Mouse (Mus musculus) MEL (cell line): Measurements from ENCODE around the gene Olfr12. TPM values are rescaled to one million over a fixed set of nuclear protein-coding genes. Genes with fewer than 3 reads are reported as not detected.

Experiments used
- DNase-seq: peaks from one replicate; pipeline ENCODE4 v3.0.0; 2011; ENCODE audit warnings: low read depth, low spot score
- H3K27ac ChIP-seq: 2 replicates; pipeline ENCODE4 v1.5.1; 2012; ENCODE audit warnings: low read depth, mild to moderate bottlenecking, control low read depth, low read length, moderate library complexity; ENCODE audit not compliant: control insufficient read depth
- H3K27me3 ChIP-seq, 2 experiments: fragments of 150-350 bp in 1 of 2; sonication (generic) in 1 of 2; 2 replicates each; pipeline ENCODE4 v1.6.1; 2012; ENCODE audit warnings: low read length in 2 of 2, mild to moderate bottlenecking in 2 of 2, improper control_type of control experiment in 1 of 2, moderate library complexity in 1 of 2; ENCODE audit not compliant: insufficient read depth in 2 of 2, control insufficient read depth in 1 of 2
- H3K36me3 ChIP-seq, 2 experiments: 2 replicates each; pipeline ENCODE4 v1.6.1; 2012 to 2014; ENCODE audit warnings: low read length in 2 of 2, improper control_type of control experiment in 1 of 2, inconsistent platforms in 1 of 2, mild to moderate bottlenecking in 1 of 2; ENCODE audit not compliant: insufficient read depth in 2 of 2, control insufficient read depth in 1 of 2
- H3K4me1 ChIP-seq, 2 experiments: fragments of 150-350 bp in 1 of 2; sonication (generic) in 1 of 2; 2 replicates each; pipeline ENCODE4 v1.6.1; 2012; ENCODE audit warnings: low read length in 2 of 2, improper control_type of control experiment in 1 of 2, mild to moderate bottlenecking in 1 of 2; ENCODE audit not compliant: insufficient read depth in 2 of 2, control insufficient read depth in 1 of 2
- H3K4me3 ChIP-seq, 2 experiments: fragments of 150-350 bp in 1 of 2; sonication (generic) in 1 of 2; 2 replicates each; pipeline ENCODE4 v1.5.1; 2012; ENCODE audit warnings: low read depth in 2 of 2, low read length in 2 of 2, mild to moderate bottlenecking in 2 of 2, moderate library complexity in 2 of 2, control low read depth in 1 of 2, improper control_type of control experiment in 1 of 2; ENCODE audit not compliant: control insufficient read depth in 1 of 2, insufficient read depth in 1 of 2
- H3K79me2 ChIP-seq: 2 replicates; pipeline ENCODE4 v1.6.1; 2012; ENCODE audit warnings: mild to moderate bottlenecking, low read length, moderate library complexity; ENCODE audit not compliant: control insufficient read depth, poor library complexity, insufficient read depth
- H3K9ac ChIP-seq: 2 replicates; pipeline ENCODE4 v1.6.1; 2012; ENCODE audit warnings: low read depth, mild to moderate bottlenecking, control low read depth, low read length, moderate library complexity; ENCODE audit not compliant: control insufficient read depth, poor library complexity, severe bottlenecking
- H3K9me3 ChIP-seq: fragments of 150-350 bp; sonication (generic); replicated peaks from 2 replicates; pipeline ENCODE4 v1.6.1; 2012; ENCODE audit warnings: mild to moderate bottlenecking, low read length, improper control_type of control experiment, moderate library complexity; ENCODE audit not compliant: insufficient read depth
- CHD2 ChIP-seq: IDR thresholded peaks from 2 replicates; pipeline ENCODE4 v1.6.1; 2011; ENCODE audit warnings: low read length, improper control_type of control experiment
- CTCF ChIP-seq, 3 experiments: IDR thresholded peaks in 2 of 3; conservative IDR thresholded peaks in 1 of 3; 2 replicates each; pipeline ENCODE4 v1.5.1; 2011 to 2012; ENCODE audit warnings: low read length in 3 of 3, low read depth in 2 of 3, mild to moderate bottlenecking in 2 of 3, improper control_type of control experiment in 1 of 3, inconsistent platforms in 1 of 3, mixed read lengths in 1 of 3, moderate library complexity in 1 of 3; ENCODE audit not compliant: control insufficient read depth in 1 of 3, insufficient read depth in 1 of 3, poor library complexity in 1 of 3, severe bottlenecking in 1 of 3
- E2F4 ChIP-seq: IDR thresholded peaks from 2 replicates; pipeline ENCODE4 v1.6.1; 2011; ENCODE audit warnings: low read depth, low read length, improper control_type of control experiment, borderline replicate concordance
- ELF1 ChIP-seq: IDR thresholded peaks from 2 replicates; pipeline ENCODE4 v1.6.1; 2014; ENCODE audit warnings: low read depth, mild to moderate bottlenecking, inconsistent platforms, low read length, improper control_type of control experiment, moderate library complexity
- ETS1 ChIP-seq: IDR thresholded peaks from 2 replicates; pipeline ENCODE4 v1.6.1; 2012; ENCODE audit warnings: low read depth, mild to moderate bottlenecking, inconsistent platforms, low read length, improper control_type of control experiment, moderate library complexity
- GATA1 ChIP-seq: IDR thresholded peaks from 2 replicates; pipeline ENCODE4 v1.6.1; 2011; ENCODE audit warnings: low read depth, low read length, improper control_type of control experiment
- HCFC1 ChIP-seq: IDR thresholded peaks from 2 replicates; pipeline ENCODE4 v1.6.1; 2012; ENCODE audit warnings: low read depth, mild to moderate bottlenecking, inconsistent platforms, low read length, improper control_type of control experiment, moderate library complexity
- JUND ChIP-seq: IDR thresholded peaks from 2 replicates; pipeline ENCODE4 v1.6.1; 2011; ENCODE audit warnings: low read depth, mild to moderate bottlenecking, improper control_type of control experiment, low read length
- KAT2A ChIP-seq: conservative IDR thresholded peaks from 2 replicates; pipeline ENCODE4 v1.6.1; 2012; ENCODE audit warnings: low read depth, low read length, improper control_type of control experiment, inconsistent platforms
- MAX ChIP-seq: IDR thresholded peaks from 2 replicates; pipeline ENCODE4 v1.6.1; 2011; ENCODE audit warnings: low read length, improper control_type of control experiment
- MXI1 ChIP-seq: IDR thresholded peaks from 2 replicates; pipeline ENCODE4 v1.6.1; 2011; ENCODE audit warnings: mild to moderate bottlenecking, low read depth, low read length, improper control_type of control experiment
- MYB ChIP-seq: IDR thresholded peaks from 2 replicates; pipeline ENCODE4 v1.6.1; 2011; ENCODE audit warnings: mild to moderate bottlenecking, low read depth, low read length, improper control_type of control experiment
- MYC ChIP-seq: IDR thresholded peaks from 2 replicates; pipeline ENCODE4 v1.6.1; 2011; ENCODE audit warnings: low read depth, mild to moderate bottlenecking, low read length, improper control_type of control experiment, moderate library complexity
- POLR2A ChIP-seq, 2 experiments: IDR thresholded peaks; 2 replicates each; pipeline ENCODE4 v1.6.1; 2011 to 2012; ENCODE audit warnings: low read length in 2 of 2, mild to moderate bottlenecking in 2 of 2, control low read depth in 1 of 2, improper control_type of control experiment in 1 of 2, low read depth in 1 of 2, moderate library complexity in 1 of 2; ENCODE audit not compliant: control insufficient read depth in 1 of 2, insufficient read depth in 1 of 2, poor library complexity in 1 of 2
- POLR2AphosphoS2 ChIP-seq: IDR thresholded peaks from 2 replicates; pipeline ENCODE4 v1.6.1; 2011; ENCODE audit warnings: low read length, improper control_type of control experiment
- POLR2AphosphoS5 ChIP-seq: IDR thresholded peaks from 2 replicates; pipeline ENCODE4 v1.6.1; 2012; ENCODE audit warnings: low read depth, borderline replicate concordance, mild to moderate bottlenecking, inconsistent platforms, low read length, moderate library complexity, mixed read lengths
- RAD21 ChIP-seq: IDR thresholded peaks from 2 replicates; pipeline ENCODE4 v1.6.1; 2011; ENCODE audit warnings: mild to moderate bottlenecking, low read depth, low read length, improper control_type of control experiment
- SIN3A ChIP-seq: IDR thresholded peaks from 2 replicates; pipeline ENCODE4 v1.6.1; 2012; ENCODE audit warnings: low read length, improper control_type of control experiment, inconsistent platforms
- TBP ChIP-seq: IDR thresholded peaks from 2 replicates; pipeline ENCODE4 v1.8.0; 2011; ENCODE audit warnings: low read depth, low read length, improper control_type of control experiment
- UBTF ChIP-seq: IDR thresholded peaks from 2 replicates; pipeline ENCODE4 v1.6.1; 2012; ENCODE audit warnings: low read depth, mild to moderate bottlenecking, inconsistent platforms, low read length, improper control_type of control experiment, moderate library complexity, borderline replicate concordance; ENCODE audit not compliant: insufficient read depth
- USF1 ChIP-seq: IDR thresholded peaks from 2 replicates; pipeline ENCODE4 v1.6.1; 2014; ENCODE audit warnings: low read depth, mild to moderate bottlenecking, inconsistent platforms, low read length, improper control_type of control experiment, moderate library complexity
- USF2 ChIP-seq, 2 experiments: IDR thresholded peaks; 2 replicates each; pipeline ENCODE4 v1.6.1; 2011 to 2012; ENCODE audit warnings: improper control_type of control experiment in 2 of 2, low read length in 2 of 2, borderline replicate concordance in 1 of 2, inconsistent platforms in 1 of 2, low read depth in 1 of 2, mild to moderate bottlenecking in 1 of 2; ENCODE audit not compliant: insufficient read depth in 1 of 2
- ZC3H11A ChIP-seq: IDR thresholded peaks from 2 replicates; pipeline ENCODE4 v1.6.1; 2012; ENCODE audit warnings: low read depth, mild to moderate bottlenecking, inconsistent platforms, low read length, improper control_type of control experiment
- ZNF384 ChIP-seq: IDR thresholded peaks from 2 replicates; pipeline ENCODE4 v1.6.1; 2012; ENCODE audit warnings: low read depth, mild to moderate bottlenecking, inconsistent platforms, low read length, improper control_type of control experiment
- polyA plus RNA-seq, 2 experiments: library from polyadenylated mRNA; stranded (reverse) in 1 of 2; unstranded in 1 of 2; fragments of >175 nt in 1 of 2; fragments of >200 nt in 1 of 2; gene quantifications; 2 replicates each; pipeline versions ENCODE4 v1.2.1 to v1.2.4; 2012; ENCODE audit warnings: low replicate concordance in 2 of 2, low read depth in 1 of 2; ENCODE audit not compliant: insufficient read length in 2 of 2, insufficient read depth in 1 of 2, missing spikeins in 1 of 2
- total RNA-seq: library from RNA; depleted of rRNA; stranded (reverse); fragments of 300-350 nt; gene quantifications from 2 replicates; pipeline ENCODE4 v1.2.3, GENCODE M21; 2012; rRNA removed

The Olfr12 gene
- not detected in 2 replicates for total RNA-seq
- not detected for polyA plus RNA-seq

DNA sequence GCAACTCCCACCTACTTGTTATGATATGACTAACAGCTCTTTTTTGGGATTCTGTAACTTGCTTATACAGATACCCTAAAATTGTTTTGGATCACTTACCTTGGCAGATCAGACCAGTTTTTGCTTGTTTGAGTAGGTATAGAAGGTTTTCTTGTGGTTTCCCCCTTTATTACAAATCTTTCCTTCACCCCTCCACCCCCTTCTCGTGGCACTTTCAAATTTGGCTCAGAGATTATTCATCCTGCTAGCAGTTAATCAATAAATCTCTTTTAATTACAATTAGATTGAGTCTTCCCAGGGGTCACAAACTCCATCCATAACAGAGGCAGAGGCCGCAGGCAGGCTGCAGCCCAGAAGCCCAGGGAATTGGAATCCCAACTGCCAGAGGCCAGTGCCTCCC lies at the start of gene Olfr12:
Olfr12 (plus strand) TSS at position 301 of the 400 bp plus-strand sequence.
- Histone ChIP-seq H3K4me1 (no peaks in the 10 kb centered on the region), H3K9me3 (no peaks in the 10 kb centered on the region), H3K27ac (no peak within 1 kb of the TSS), H3K27me3 (no peaks in the 10 kb centered on the region), H3K79me2 (no peaks in the 10 kb centered on the region), H3K36me3 (no peaks in the 10 kb centered on the region), H3K9ac (no peak within 1 kb of the TSS), H3K4me3 (no peak within 1 kb of the TSS)
- TF ChIP-seq ZC3H11A (no peak), MYB (no peak), MAX (no peak), CTCF (IDR thresholded peaks at IDR 0.05 in 2 of 3, conservative IDR thresholded peaks at IDR 0.05 in 1 of 3; ENCODE audit: control insufficient read depth in 1 of 3, insufficient read depth in 1 of 3, low read depth in 2 of 3, low read length in 3 of 3, poor library complexity in 1 of 3, severe bottlenecking in 1 of 3) (no peak)
- no peak for DNase-seq

DNA sequence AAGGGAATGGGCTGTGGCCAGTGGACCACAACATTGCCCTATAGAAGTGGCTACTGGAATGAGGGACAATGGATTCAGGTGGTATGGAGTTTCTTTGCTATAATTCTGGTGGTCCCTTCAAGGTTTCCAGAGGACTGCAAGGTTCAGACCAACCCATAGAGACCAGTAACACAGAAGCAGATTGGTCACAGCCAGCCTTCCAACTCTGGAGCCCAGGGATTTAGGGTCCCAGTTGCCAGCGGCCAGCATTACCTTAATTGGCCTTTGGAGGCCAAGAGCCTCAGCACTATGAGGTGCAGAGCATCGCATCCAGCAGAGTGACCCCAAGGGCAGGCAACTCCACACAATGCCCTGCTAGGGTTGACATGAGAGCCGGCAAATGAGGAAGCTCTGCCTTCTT lies 46.6 kb upstream of the Olfr12 start, which contains the start of gene Olfr1413:
Olfr1413 (plus strand) TSS at position 301 of the 400 bp plus-strand sequence.
- Histone ChIP-seq H3K4me3 (no peak within 1 kb of the TSS), H3K36me3 (no peaks in the 10 kb centered on the region), H3K79me2 (no peaks in the 10 kb centered on the region), H3K27ac (no peak within 1 kb of the TSS), H3K27me3 (no peaks in the 10 kb centered on the region; a peak in 1 of 4 replicates), H3K9me3 (no peaks in the 10 kb centered on the region), H3K9ac (no peak within 1 kb of the TSS), H3K4me1 (no peaks in the 10 kb centered on the region)
- TF ChIP-seq USF1 (no peak), CHD2 (no peak), MYB (no peak), JUND (no peak), ZNF384 (no peak), GATA1 (no peak), TBP (no peak), POLR2A (IDR thresholded peaks at IDR 0.05; ENCODE audit: control insufficient read depth in 1 of 2, insufficient read depth in 1 of 2, low read depth in 1 of 2, low read length in 2 of 2, poor library complexity in 1 of 2) (no peak)
- no peak for DNase-seq

DNA sequence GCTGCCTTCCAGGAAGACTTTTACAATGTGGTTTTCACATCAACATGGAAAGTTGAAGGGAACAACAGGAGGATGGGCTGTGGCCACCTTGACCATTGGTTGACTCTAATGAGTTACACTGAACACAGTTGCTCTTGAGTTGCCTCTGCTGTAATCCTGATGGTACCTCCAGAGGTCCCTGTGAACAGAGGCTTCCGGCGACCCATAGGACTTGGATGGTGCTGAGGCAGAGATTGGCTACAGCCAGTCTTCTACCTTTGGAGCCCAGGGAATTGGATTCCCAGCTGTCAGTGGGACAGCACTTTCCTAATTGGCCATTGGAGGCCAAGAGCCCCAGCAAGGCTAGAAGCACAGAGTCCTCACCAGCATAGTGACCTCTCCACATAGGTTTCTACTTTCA lies 32.1 kb upstream of the Olfr12 start, which contains the start of gene Olfr1412:
Olfr1412 (plus strand) TSS at position 301 of the 400 bp plus-strand sequence.
- Histone ChIP-seq H3K36me3 (no peaks in the 10 kb centered on the region), H3K79me2 (no peaks in the 10 kb centered on the region), H3K9me3 (no peaks in the 10 kb centered on the region), H3K9ac (no peak within 1 kb of the TSS), H3K27me3 (no peaks in the 10 kb centered on the region; a peak in 1 of 4 replicates), H3K4me1 (no peaks in the 10 kb centered on the region), H3K27ac (no peak within 1 kb of the TSS), H3K4me3 (no peak within 1 kb of the TSS)
- DNase-seq: no peak
- no peak for TF ChIP-seq MXI1
- TF ChIP-seq ELF1: no peak
- no peak for TF ChIP-seq POLR2AphosphoS5
- no peak for TF ChIP-seq POLR2AphosphoS2
- no peak for TF ChIP-seq ETS1
- no peak for TF ChIP-seq SIN3A
- TF ChIP-seq HCFC1: no peak
- no peak for TF ChIP-seq TBP
- no peak for TF ChIP-seq E2F4
- no peak for TF ChIP-seq MYB
- no peak for TF ChIP-seq RAD21
- no peak for TF ChIP-seq USF2 (IDR thresholded peaks at IDR 0.05; ENCODE audit: borderline replicate concordance in 1 of 2, insufficient read depth in 1 of 2, low read depth in 1 of 2, low read length in 2 of 2)
- no peak for TF ChIP-seq MYC
- no peak for TF ChIP-seq KAT2A
- TF ChIP-seq UBTF: no peak
